Mouse (Mus musculus) ES-E14 (cell line): ENCODE measurements at regions not wholly inside any gene's neighbourhood (a gene's known extent, or its start where the extent isn't known, plus 50 kb on each side); places are given as distances from the start of the nearest gene placed in this dataset.

Experiments used
- DNase-seq: peaks from one replicate; pipeline ENCODE4 v3.0.0-alpha.2; 2013; ENCODE audit warnings: low read depth, low spot score
- H3K27ac ChIP-seq: 2 replicates; pipeline ENCODE4 v1.5.1; 2012; ENCODE audit warnings: low read depth, mild to moderate bottlenecking, low read length, moderate library complexity, mixed read lengths; ENCODE audit not compliant: poor library complexity, insufficient read depth, severe bottlenecking
- H3K36me3 ChIP-seq: 2 replicates; pipeline ENCODE4 v1.6.1; 2012; ENCODE audit warnings: mild to moderate bottlenecking, low read length, moderate library complexity, mixed read lengths; ENCODE audit not compliant: control insufficient read depth, poor library complexity, insufficient read depth, severe bottlenecking
- H3K4me1 ChIP-seq, 2 experiments: fragments of 150-350 bp in 1 of 2; sonication (generic) in 1 of 2; 2 replicates each; pipeline ENCODE4 v1.6.1; 2012; ENCODE audit warnings: low read length in 2 of 2, mild to moderate bottlenecking in 1 of 2, mixed read lengths in 1 of 2; ENCODE audit not compliant: control insufficient read depth in 2 of 2, insufficient read depth in 2 of 2, poor library complexity in 1 of 2
- H3K4me3 ChIP-seq, 2 experiments: fragments of 150-350 bp in 1 of 2; sonication (generic) in 1 of 2; 2 replicates each; pipeline ENCODE4 v1.5.1; 2012; ENCODE audit warnings: low read length in 2 of 2, low read depth in 1 of 2, mild to moderate bottlenecking in 1 of 2, mixed read lengths in 1 of 2; ENCODE audit not compliant: insufficient read depth in 1 of 2, poor library complexity in 1 of 2, severe bottlenecking in 1 of 2
- H3K9ac ChIP-seq: 2 replicates; pipeline ENCODE4 v1.6.1; 2012; ENCODE audit warnings: low read depth, mild to moderate bottlenecking, low read length, mixed read lengths; ENCODE audit not compliant: poor library complexity, insufficient read depth, severe bottlenecking
- H3K9me3 ChIP-seq: fragments of 150-350 bp; sonication (generic); 2 replicates; pipeline ENCODE4 v1.6.1; 2012; ENCODE audit warnings: low read depth, mild to moderate bottlenecking, low read length; ENCODE audit not compliant: control insufficient read depth, insufficient read depth
- CHD2 ChIP-seq: IDR thresholded peaks from 2 replicates; pipeline ENCODE4 v1.6.1; 2014; ENCODE audit warnings: mild to moderate bottlenecking, low read depth, low read length, inconsistent platforms
- HCFC1 ChIP-seq: IDR thresholded peaks from 2 replicates; pipeline ENCODE4 v1.6.1; 2012; ENCODE audit warnings: low read length, inconsistent platforms, borderline replicate concordance; ENCODE audit not compliant: insufficient read depth
- MAFK ChIP-seq: IDR thresholded peaks from 2 replicates; pipeline ENCODE4 v1.6.1; 2014; ENCODE audit warnings: mild to moderate bottlenecking, low read depth, low read length, inconsistent platforms; ENCODE audit not compliant: insufficient read depth
- ZC3H11A ChIP-seq: IDR thresholded peaks from 2 replicates; pipeline ENCODE4 v1.6.1; 2012; ENCODE audit warnings: low read depth, mild to moderate bottlenecking, inconsistent platforms, low read length, borderline replicate concordance
- ZNF384 ChIP-seq: IDR thresholded peaks from 2 replicates; pipeline ENCODE4 v1.6.1; 2012; ENCODE audit warnings: low read depth, low read length, inconsistent platforms
- in situ Hi-C, 2 experiments: fragments of 600-800 bp; cut with MboI; formaldehyde crosslinking; loops; one replicate each; pipeline ENCODE4 v1.15.1; 2025; ENCODE audit warnings: low sequenced_read_pairs in 2 of 2, inconsistent platforms in 1 of 2; ENCODE audit not compliant: unreplicated experiment in 2 of 2

- no peaks in the 10 kb centered on the region for H3K36me3 ChIP-seq
- TF ChIP-seq MAFK: no peak
- no peak for TF ChIP-seq ZC3H11A
- no peak for TF ChIP-seq CHD2
- TF ChIP-seq HCFC1: no peak
- no peak for TF ChIP-seq ZNF384
- H3K4me1 ChIP-seq: no peaks in the 10 kb centered on the region
- H3K27ac ChIP-seq: no peak overlapping the region
- H3K4me3 ChIP-seq: no peak overlapping the region
- H3K9ac ChIP-seq: no peak overlapping the region
- in situ Hi-C loops: no loop called here
- H3K9me3 ChIP-seq: no peaks in the 10 kb centered on the region
- DNase-seq: no peak
Observed at GRCm38 (mm10) chr4:27497274-27497673, 1150.6 kb upstream of the Manea start.

GRCm38 (mm10) chr4:27491312-27491711 is 1144.6 kb upstream of the Manea start:
- no peaks in the 10 kb centered on the region for H3K4me1 ChIP-seq
- TF ChIP-seq ZNF384 (no peak), MAFK (no peak), ZC3H11A (no peak), HCFC1 (no peak), CHD2 (no peak)
- no peak overlapping the region for H3K27ac ChIP-seq
- no peak overlapping the region for H3K4me3 ChIP-seq
- H3K36me3 ChIP-seq: no peaks in the 10 kb centered on the region
- H3K9ac ChIP-seq: no peak overlapping the region
- DNase-seq: no peak
- in situ Hi-C loops: no loop called here
- H3K9me3 ChIP-seq: no peaks in the 10 kb centered on the region

GRCm38 (mm10) chr4:27449901-27450300 is 1103.2 kb upstream of the Manea start:
- H3K9me3 ChIP-seq: no peaks in the 10 kb centered on the region
- no peaks in the 10 kb centered on the region for H3K36me3 ChIP-seq
- no peak overlapping the region for H3K27ac ChIP-seq
- in situ Hi-C loops: no loop called here
- TF ChIP-seq MAFK: no peak
- TF ChIP-seq HCFC1: no peak
- no peak for TF ChIP-seq ZNF384
- TF ChIP-seq CHD2: no peak
- no peak for TF ChIP-seq ZC3H11A
- no peak overlapping the region for H3K9ac ChIP-seq
- no peaks in the 10 kb centered on the region for H3K4me1 ChIP-seq
- no peak for DNase-seq
- H3K4me3 ChIP-seq: no peak overlapping the region

GRCm38 (mm10) chr4:27446310-27446709 is 1099.6 kb upstream of the Manea start:
- Histone ChIP-seq H3K4me1 (no peaks in the 10 kb centered on the region), H3K9ac (no peak overlapping the region), H3K9me3 (no peaks in the 10 kb centered on the region), H3K36me3 (no peaks in the 10 kb centered on the region), H3K4me3 (no peak overlapping the region), H3K27ac (no peak overlapping the region)
- TF ChIP-seq HCFC1: no peak
- in situ Hi-C loops: no loop called here
- DNase-seq: no peak

GRCm38 (mm10) chr4:27429210-27429789 is 1082.6 kb upstream of the Manea start:
- DNase-seq: no peak

More at GRCm38 (mm10) chr4:27429210-27429789, 1082.6 kb upstream of the Manea start:
- Histone ChIP-seq H3K4me3 (no peak overlapping the region), H3K9me3 (no peaks in the 10 kb centered on the region), H3K27ac (no peak overlapping the region), H3K36me3 (no peaks in the 10 kb centered on the region), H3K9ac (no peak overlapping the region), H3K4me1 (no peaks in the 10 kb centered on the region)
- in situ Hi-C loops: no loop called here
- TF ChIP-seq MAFK: no peak
- no peak for TF ChIP-seq HCFC1
- no peak for TF ChIP-seq ZC3H11A
- TF ChIP-seq CHD2: no peak
- TF ChIP-seq ZNF384: no peak
